Mouse (Mus musculus): ENCODE measurements around the gene Fastkd3. TPM values are rescaled to one million over a fixed set of nuclear protein-coding genes. Genes with fewer than 3 reads are reported as not detected.
A peak's percentile ranks its signal among the peaks of the same experiment; 100 is the strongest.

The Fastkd3 gene
- polyA plus RNA-seq, 1 experiment from 2014 or later: 19.5 TPM

GRCm38 (mm10) chr13:68583961-68584360, 1.9 kb downstream of the Fastkd3 start:
- Histone ChIP-seq H3K4me1 (peaks cover 28% of the 10 kb centered on the region), H3K36me3 (peaks cover 51% of the 10 kb centered on the region), H3K4me3 (replicated peaks) (no peak overlapping the region), H3K9me3 (replicated peaks) (no peaks in the 10 kb centered on the region), H3K27me3 (replicated peaks) (no peaks in the 10 kb centered on the region), H3K27ac (replicated peaks) (no peak overlapping the region), H3K9ac (replicated peaks) (no peak overlapping the region), H3K4me2 (no peak overlapping the region)
- WGBS: 97% methylated on average over 11 of the region's 11 CpGs
- ATAC-seq (ENCODE audit: low FRiP score): no peak

- Histone ChIP-seq H3K4me3 (replicated peaks) (no peak overlapping the region), H3K9me3 (replicated peaks) (no peaks in the 10 kb centered on the region), H3K36me3 (peaks cover 64% of the 10 kb centered on the region), H3K9ac (replicated peaks) (no peak overlapping the region), H3K4me2 (no peak overlapping the region), H3K4me1 (peaks cover 26% of the 10 kb centered on the region), H3K27ac (replicated peaks) (no peak overlapping the region), H3K27me3 (replicated peaks) (no peaks in the 10 kb centered on the region)
- ATAC-seq (ENCODE audit: low FRiP score): no peak
- 86% methylated on average over 7 of the region's 7 CpGs for WGBS
Measured at GRCm38 (mm10) chr13:68585441-68585840, 3.4 kb downstream of the Fastkd3 start.

GRCm38 (mm10) chr13:68588352-68588751, 6.3 kb downstream of the Fastkd3 start:
- no peak for ATAC-seq (ENCODE audit: low FRiP score)
- Histone ChIP-seq H3K9ac (replicated peaks) (no peak overlapping the region), H3K4me3 (replicated peaks) (no peak overlapping the region), H3K27ac (replicated peaks) (no peak overlapping the region), H3K4me2 (no peak overlapping the region), H3K27me3 (replicated peaks) (no peaks in the 10 kb centered on the region), H3K4me1 (0 out of 2 replicates have a peak, but pooled peaks cover 7% of the 10 kb centered on the region), H3K36me3 (peaks cover 91% of the 10 kb centered on the region), H3K9me3 (replicated peaks) (no peaks in the 10 kb centered on the region)

GRCm38 (mm10) chr13:68593797-68594196, 11.8 kb downstream of the Fastkd3 start:
- peak; percentile 6; the same call in 1 of the 2 replicates for ATAC-seq (ENCODE audit: low FRiP score)
- WGBS: 84% methylated on average over 1 of the region's 1 CpGs
- no peak overlapping the region for H3K9ac ChIP-seq (replicated peaks)
- no peaks in the 10 kb centered on the region for H3K27me3 ChIP-seq (replicated peaks)
- H3K4me2 ChIP-seq: no peak overlapping the region
- peaks cover 49% of the 10 kb centered on the region for H3K36me3 ChIP-seq
- H3K9me3 ChIP-seq (replicated peaks): no peaks in the 10 kb centered on the region
- H3K4me1 ChIP-seq: peaks cover 5% of the 10 kb centered on the region
- no peak overlapping the region for H3K4me3 ChIP-seq (replicated peaks)
- no peak overlapping the region for H3K27ac ChIP-seq (replicated peaks)

GRCm38 (mm10) chr13:68597199-68597598, 15.2 kb downstream of the Fastkd3 start, which contains the start of gene 1700001L19Rik:
Gene 1700001L19Rik, plus strand, starts transcription at chr13:68597421.
- Histone ChIP-seq H3K4me3 (replicated peaks) (peak within 1 kb of the TSS; percentile 28), H3K4me1 (peaks cover 17% of the 10 kb centered on the region), H3K9me3 (replicated peaks) (no peaks in the 10 kb centered on the region), H3K27me3 (replicated peaks) (no peaks in the 10 kb centered on the region), H3K9ac (replicated peaks) (0 out of 2 replicates have a peak within 1 kb of the TSS, but pooled peaks have one; percentile 21), H3K27ac (replicated peaks) (no peak within 1 kb of the TSS), H3K4me2 (peak within 1 kb of the TSS; percentile 57), H3K36me3 (peaks cover 17% of the 10 kb centered on the region)
- ATAC-seq (ENCODE audit: low FRiP score): no peak; the same call in 1 of the 2 replicates
- 9% methylated on average over 10 of the region's 10 CpGs for WGBS

GRCm38 (mm10) chr13:68597667-68598066, 15.6 kb downstream of the Fastkd3 start:
- Histone ChIP-seq H3K4me2 (peak overlapping the region; percentile 57), H3K4me3 (replicated peaks) (peak overlapping the region; percentile 28), H3K27me3 (replicated peaks) (no peaks in the 10 kb centered on the region), H3K4me1 (peaks cover 17% of the 10 kb centered on the region), H3K9me3 (replicated peaks) (no peaks in the 10 kb centered on the region), H3K36me3 (peaks cover 12% of the 10 kb centered on the region), H3K27ac (replicated peaks) (no peak overlapping the region), H3K9ac (replicated peaks) (0 out of 2 replicates have a peak overlapping the region, but pooled peaks have one; percentile 21)
- 14% methylated on average over 13 of the region's 13 CpGs for WGBS
- ATAC-seq (ENCODE audit: low FRiP score): no peak

GRCm38 (mm10) chr13:68598953-68599352, 16.9 kb downstream of the Fastkd3 start:
- H3K27ac ChIP-seq (replicated peaks): no peak overlapping the region
- no peak overlapping the region for H3K4me3 ChIP-seq (replicated peaks)
- H3K36me3 ChIP-seq: peaks cover 4% of the 10 kb centered on the region; the same call in 1 of the 2 replicates
- H3K4me2 ChIP-seq: no peak overlapping the region
- ATAC-seq (ENCODE audit: low FRiP score): no peak
- H3K9ac ChIP-seq (replicated peaks): no peak overlapping the region
- no peaks in the 10 kb centered on the region for H3K9me3 ChIP-seq (replicated peaks)
- H3K4me1 ChIP-seq: peaks cover 17% of the 10 kb centered on the region
- H3K27me3 ChIP-seq (replicated peaks): no peaks in the 10 kb centered on the region

GRCm38 (mm10) chr13:68601184-68601583, 19.1 kb downstream of the Fastkd3 start:
- 9% methylated on average over 6 of the region's 6 CpGs for WGBS
- H3K4me3 ChIP-seq (replicated peaks): no peak overlapping the region
- H3K9me3 ChIP-seq (replicated peaks): no peaks in the 10 kb centered on the region
- H3K27me3 ChIP-seq (replicated peaks): no peaks in the 10 kb centered on the region
- no peak overlapping the region for H3K9ac ChIP-seq (replicated peaks)
- H3K36me3 ChIP-seq: no peaks in the 10 kb centered on the region
- H3K4me2 ChIP-seq: peak overlapping the region; percentile 26; the same call in 1 of the 2 replicates
- H3K4me1 ChIP-seq: peaks cover 22% of the 10 kb centered on the region
- H3K27ac ChIP-seq (replicated peaks): peak overlapping the region; percentile 54
- ATAC-seq (ENCODE audit: low FRiP score): peak; percentile 59

GRCm38 (mm10) chr13:68603085-68603484, 21.1 kb downstream of the Fastkd3 start:
- H3K9ac ChIP-seq (replicated peaks): no peak overlapping the region
- H3K36me3 ChIP-seq: no peaks in the 10 kb centered on the region
- no peak overlapping the region for H3K4me2 ChIP-seq
- no peaks in the 10 kb centered on the region for H3K27me3 ChIP-seq (replicated peaks)
- H3K27ac ChIP-seq (replicated peaks): no peak overlapping the region
- peaks cover 22% of the 10 kb centered on the region for H3K4me1 ChIP-seq
- 83% methylated on average over 6 of the region's 6 CpGs for WGBS
- ATAC-seq (ENCODE audit: low FRiP score): no peak
- no peaks in the 10 kb centered on the region for H3K9me3 ChIP-seq (replicated peaks)
- H3K4me3 ChIP-seq (replicated peaks): no peak overlapping the region

- no peak overlapping the region for H3K27ac ChIP-seq (replicated peaks)
- peak overlapping the region; percentile 17; the same call in 1 of the 2 replicates for H3K9ac ChIP-seq (replicated peaks)
- H3K4me2 ChIP-seq: peak overlapping the region; percentile 57
- H3K4me3 ChIP-seq (replicated peaks): peak overlapping the region; percentile 35
- H3K27me3 ChIP-seq (replicated peaks): no peaks in the 10 kb centered on the region
- no peaks in the 10 kb centered on the region for H3K9me3 ChIP-seq (replicated peaks)
- no peaks in the 10 kb centered on the region for H3K36me3 ChIP-seq
- 4% methylated on average over 10 of the region's 11 CpGs for WGBS
- peaks cover 25% of the 10 kb centered on the region for H3K4me1 ChIP-seq
- peak; percentile 84 for ATAC-seq (ENCODE audit: low FRiP score)
Measured at GRCm38 (mm10) chr13:68605689-68606126, 23.7 kb downstream of the Fastkd3 start.

GRCm38 (mm10) chr13:68607652-68608405, 25.8 kb downstream of the Fastkd3 start:
- Histone ChIP-seq H3K4me3 (replicated peaks) (no peak overlapping the region), H3K9ac (replicated peaks) (no peak overlapping the region), H3K9me3 (replicated peaks) (no peaks in the 10 kb centered on the region), H3K4me2 (peak overlapping the region; percentile 32), H3K27ac (replicated peaks) (peak overlapping the region; percentile 5; the same call in 1 of the 2 replicates), H3K4me1 (peaks cover 13% of the 10 kb centered on the region), H3K36me3 (no peaks in the 10 kb centered on the region), H3K27me3 (replicated peaks) (no peaks in the 10 kb centered on the region)
- 57% methylated on average over 21 of the region's 21 CpGs for WGBS
- peak; percentile 58 for ATAC-seq (ENCODE audit: low FRiP score)

GRCm38 (mm10) chr13:68622792-68623191, 40.8 kb downstream of the Fastkd3 start:
- H3K27me3 ChIP-seq (replicated peaks): no peaks in the 10 kb centered on the region
- H3K4me1 ChIP-seq: no peaks in the 10 kb centered on the region
- H3K4me3 ChIP-seq (replicated peaks): no peak overlapping the region
- H3K27ac ChIP-seq (replicated peaks): no peak overlapping the region
- H3K36me3 ChIP-seq: no peaks in the 10 kb centered on the region
- H3K4me2 ChIP-seq: no peak overlapping the region
- no peak overlapping the region for H3K9ac ChIP-seq (replicated peaks)
- H3K9me3 ChIP-seq (replicated peaks): no peaks in the 10 kb centered on the region
- ATAC-seq (ENCODE audit: low FRiP score): peak; percentile 93
- WGBS: 54% methylated on average over 6 of the region's 6 CpGs
